In the genomic region with DNA sequence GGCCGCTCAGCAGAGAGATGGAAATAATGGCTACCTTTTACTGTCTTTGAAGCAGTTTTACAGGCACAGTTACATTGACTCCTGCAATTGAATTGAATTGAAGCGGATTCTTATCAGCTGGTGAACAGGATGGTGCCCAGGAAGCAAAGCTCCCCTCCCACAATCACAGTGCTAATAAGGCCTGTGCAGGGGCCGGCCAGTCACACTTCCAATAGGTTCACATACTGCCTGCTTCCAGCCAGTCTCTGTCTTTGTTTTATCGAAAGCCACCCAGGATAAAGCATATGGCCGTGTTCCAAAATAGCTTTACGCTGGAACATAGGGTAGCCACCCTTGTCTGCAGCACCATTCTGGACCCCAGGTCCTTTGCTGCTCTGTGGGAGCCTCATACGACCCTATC, we compare ENCODE assay signal across 9 mouse cellular contexts. TPM values are rescaled to one million over a fixed set of nuclear protein-coding genes. Genes with fewer than 3 reads are reported as not detected.
DNase-seq lines count a peak whose midpoint lies in the region; ATAC-seq and TF ChIP-seq lines count a peak whose summit lies in the region.
"Had no signal": no experiment of that assay in that cellular context is flagged by ENCODE, and none has a peak within 500 bp of the region (broad histone marks: within the 10 kb centered on the region; RNA-seq: fewer than 3 reads in every experiment).

No protein-coding gene starts in this region.

- H3K4me1 ChIP-seq in G1E (ENCODE audit: insufficient read depth, low read depth, low read length): peaks cover 39% of the 10 kb centered on the region
- H3K4me1 ChIP-seq in forebrain, postnatal 0 days (ENCODE audit: insufficient read depth): peaks cover 17% of the 10 kb centered on the region; the same call in 1 of the 2 replicates
- H3K4me1 ChIP-seq in liver, postnatal 0 days (ENCODE audit: insufficient read depth): peaks cover 55% of the 10 kb centered on the region

- no peak for TF ChIP-seq EP300 in liver, postnatal 0 days (IDR thresholded peaks at IDR 0.05; ENCODE audit: low read depth)

- H3K9me3 ChIP-seq in G1E (replicated peaks): no peaks in the 10 kb centered on the region
- no peaks in the 10 kb centered on the region for H3K9me3 ChIP-seq in forebrain, postnatal 0 days (ENCODE audit: low read length)
- H3K9me3 ChIP-seq in liver, postnatal 0 days (ENCODE audit: low read length): no peaks in the 10 kb centered on the region

- peak overlapping the region; percentile 78 for H3K4me2 ChIP-seq in forebrain, postnatal 0 days (ENCODE audit: low read depth)
- peak overlapping the region; percentile 78 for H3K4me2 ChIP-seq in liver, postnatal 0 days (ENCODE audit: low read depth, low read length)

- peaks cover 23% of the 10 kb centered on the region for H3K36me3 ChIP-seq in G1E (replicated peaks)
- 0 out of 2 replicates have a peak, but pooled peaks cover under 1% of the 10 kb centered on the region for H3K36me3 ChIP-seq in forebrain, postnatal 0 days (ENCODE audit: insufficient read depth)
- no peaks in the 10 kb centered on the region for H3K36me3 ChIP-seq in liver, postnatal 0 days (replicated peaks; ENCODE audit: insufficient read depth, low read length)

- H3K9ac ChIP-seq in forebrain, postnatal 0 days: peak overlapping the region; percentile 62; the same call in 1 of the 2 replicates
- no peak overlapping the region for H3K9ac ChIP-seq in liver, postnatal 0 days (replicated peaks)

- peak; percentile 7 for DNase-seq in gastrocnemius, adult 2 months
- no peak for DNase-seq in gastrocnemius, adult 18-20 months (ENCODE audit: low spot score)
- no peak for DNase-seq in G1E (ENCODE audit: low spot score)
- no peak for DNase-seq in forebrain, postnatal 0 days
- DNase-seq in liver, postnatal 0 days: no peak
- DNase-seq in spleen, postnatal 14 days (ENCODE audit: low spot score in 2 of 2): no peak
- no peak for DNase-seq in thymus, postnatal 14 days
- DNase-seq in urinary bladder, postnatal 25 days (ENCODE audit: low spot score): no peak
- DNase-seq: kidney, adult 8-10 months had no signal

- TF ChIP-seq CTCF in gastrocnemius, adult 2 months (IDR thresholded peaks at IDR 0.05): no peak
- TF ChIP-seq CTCF in G1E (IDR thresholded peaks at IDR 0.05; ENCODE audit: low read depth, low read length): no peak
- TF ChIP-seq CTCF in forebrain, postnatal 0 days (IDR thresholded peaks at IDR 0.05; ENCODE audit: low read depth): no peak
- no peak for TF ChIP-seq CTCF in liver, postnatal 0 days (IDR thresholded peaks at IDR 0.05; ENCODE audit: low read depth)

- H3K27me3 ChIP-seq in G1E (ENCODE audit: insufficient read depth, low read length): peaks cover 12% of the 10 kb centered on the region
- no peaks in the 10 kb centered on the region for H3K27me3 ChIP-seq in forebrain, postnatal 0 days (ENCODE audit: insufficient read depth, low read length)
- H3K27me3 ChIP-seq in liver, postnatal 0 days (ENCODE audit: insufficient read depth, low read length): no peaks in the 10 kb centered on the region

- peak overlapping the region; percentile 81; the same call in 1 of the 2 replicates for H3K27ac ChIP-seq in gastrocnemius, adult 2 months
- H3K27ac ChIP-seq in forebrain, postnatal 0 days (ENCODE audit: low read depth, low read length): peak overlapping the region; percentile 89
- H3K27ac ChIP-seq in liver, postnatal 0 days (ENCODE audit: low read depth): no peak overlapping the region

- intact Hi-C loops in gastrocnemius, adult 2 months (cut with DNase I): loop anchor here (2.0 kb wide), 1 partner anchor 41 kb away; a partner anchor contains a TSS

- 14% methylated on average over 7 of the region's 7 CpGs for WGBS in forebrain, postnatal 0 days
- 55% methylated on average over 7 of the region's 7 CpGs for WGBS in liver, postnatal 0 days (ENCODE audit: insufficient replicate concordance)

- no peak overlapping the region for H3K4me3 ChIP-seq in gastrocnemius, adult 2 months
- H3K4me3 ChIP-seq in G1E (ENCODE audit: low read depth, low read length): peak overlapping the region; percentile 89; the same call in 1 of the 2 replicates
- H3K4me3 ChIP-seq in forebrain, postnatal 0 days (ENCODE audit: low read depth, low read length): peak overlapping the region; percentile 57
- no peak overlapping the region for H3K4me3 ChIP-seq in liver, postnatal 0 days (ENCODE audit: low read depth, low read length)

- ATAC-seq in G1E (ENCODE audit: extremely low read depth, insufficient number of reproducible peaks, low FRiP score, poor library complexity, severe bottlenecking): no peak
- no peak for ATAC-seq in forebrain, postnatal 0 days
- no peak for ATAC-seq in liver, postnatal 0 days

RNA-seq across cellular contexts. Expression of a gene that starts 1.1 kb away (rescaled TPM):
- total RNA-seq in gastrocnemius, adult 2 months (2021): 10 to 100 TPM; 12.8 to 15.0 TPM
- 10 to 100 TPM; 12.4 TPM for total RNA-seq in gastrocnemius, adult 18-20 months (2021)
- total RNA-seq in G1E (2014; fragmentation: Nextera tagmentation): 22.6 and 38.3 TPM in 2 replicates
- 17.7 and 18.8 TPM in 2 replicates for total RNA-seq in G1E (2017)
- 8.1 and 15.1 TPM in 2 replicates for polyA plus RNA-seq in G1E (2012)
- 78.8 and 80.9 TPM in 2 replicates for total RNA-seq in forebrain, postnatal 0 days (2014; rRNA removed)
- polyA plus RNA-seq in forebrain, postnatal 0 days (2015; fragmentation: Nextera tagmentation; extraction: Ambion mirVana): 68.6 and 84.5 TPM in 2 replicates
- 11.0 and 12.3 TPM in 2 replicates for polyA plus RNA-seq in liver, postnatal 0 days (2015; fragmentation: Nextera tagmentation; extraction: Ambion mirVana)

RNA-seq across cellular contexts. Expression of a gene that starts 39.7 kb away (rescaled TPM):
- 10 to 100 TPM; 19.6 to 20.6 TPM for total RNA-seq in gastrocnemius, adult 2 months (2021)
- 10 to 100 TPM; 19.4 to 20.0 TPM for total RNA-seq in gastrocnemius, adult 18-20 months (2021)
- total RNA-seq in G1E (2014; fragmentation: Nextera tagmentation) (20.5 and 41.6 TPM in 2 replicates), G1E (2017) (32.7 and 36.8 TPM in 2 replicates)
- 62.5 and 70.3 TPM in 2 replicates for polyA plus RNA-seq in G1E (2012)
- total RNA-seq in forebrain, postnatal 0 days (2014; rRNA removed): 66.9 and 85.8 TPM in 2 replicates
- polyA plus RNA-seq in forebrain, postnatal 0 days (2015; fragmentation: Nextera tagmentation; extraction: Ambion mirVana): 62.7 and 65.8 TPM in 2 replicates
- polyA plus RNA-seq in liver, postnatal 0 days (2015; fragmentation: Nextera tagmentation; extraction: Ambion mirVana): 29.3 and 30.5 TPM in 2 replicates

RNA-seq across cellular contexts. Expression of a gene that starts 41.1 kb away (rescaled TPM):
- not detected for total RNA-seq in gastrocnemius, adult 2 months (2021)
- not detected for total RNA-seq in gastrocnemius, adult 18-20 months (2021)
- total RNA-seq in G1E (2014; fragmentation: Nextera tagmentation) (not detected in 2 replicates), G1E (2017) (0.16 TPM in 1 of 2 replicates, not detected in the other)
- not detected in 2 replicates for polyA plus RNA-seq in G1E (2012)
- 3.2 and 14.4 TPM in 2 replicates for total RNA-seq in forebrain, postnatal 0 days (2014; rRNA removed)
- 2.1 and 3.3 TPM in 2 replicates for polyA plus RNA-seq in forebrain, postnatal 0 days (2015; fragmentation: Nextera tagmentation; extraction: Ambion mirVana)
- not detected in 2 replicates for polyA plus RNA-seq in liver, postnatal 0 days (2015; fragmentation: Nextera tagmentation; extraction: Ambion mirVana)

Comparison
In these comparisons a context has a peak if more than half of its experiments do, and no peak if none do; other contexts are left out.
1. H3K4me3 ChIP-seq: peak in G1E (single experiment) and forebrain, postnatal 0 days (single experiment); none in gastrocnemius, adult 2 months (single experiment) and liver, postnatal 0 days (single experiment).